Mouse (Mus musculus) frontal cortex, postnatal 10 days (tissue): Measurements from ENCODE around the gene Reep1.
"Not testable (repeated sequence)": the region's sequence is repeated elsewhere in the genome, so short reads cannot be mapped to it uniquely, and the experiment has no call there.

Experiments
- DNase-seq, 2 experiments: peaks; one replicate each; pipeline ENCODE4 v3.0.0; 2022; ENCODE audit warnings: low spot score in 2 of 2, mixed read lengths in 1 of 2

The Reep1 gene

GRCm38 (mm10) chr6:71840597-71841290, 133.4 kb downstream of the Reep1 start:
- DNase-seq: no peak

- not testable (repeated sequence) for DNase-seq
Observed at GRCm38 (mm10) chr6:71846906-71847305, 139.5 kb downstream of the Reep1 start.
